30 mouse cellular contexts compared by ENCODE assay signal in genomic region chr17:64353940-64354339, GRCm38 (mm10). TPM values are rescaled to one million over a fixed set of nuclear protein-coding genes. Genes with fewer than 3 reads are reported as not detected.
DNase-seq lines count a peak whose midpoint lies in the region; ATAC-seq lines count a peak whose summit lies in the region.
"Had no signal": no experiment of that assay in that cellular context is flagged by ENCODE, and none has a peak within 500 bp of the region (broad histone marks: within the 10 kb centered on the region; RNA-seq: fewer than 3 reads in every experiment).

No protein-coding gene starts in this region.

- no peak overlapping the region for H3K4me2 ChIP-seq in lung, embryonic 16.5 days (ENCODE audit: low read depth, low read length)
- no peak overlapping the region for H3K4me2 ChIP-seq in midbrain, embryonic 11.5 days
- no peak overlapping the region for H3K4me2 ChIP-seq in midbrain, embryonic 13.5 days (replicated peaks)
- H3K4me2 ChIP-seq: embryonic facial prominence, embryonic 13.5 days; embryonic facial prominence, embryonic 15.5 days; forebrain, embryonic 12.5 days had no signal

- no peaks in the 10 kb centered on the region for H3K4me1 ChIP-seq in lung, embryonic 16.5 days (replicated peaks; ENCODE audit: control insufficient read depth, insufficient read depth, low read length)
- H3K4me1 ChIP-seq in midbrain, embryonic 11.5 days (ENCODE audit: control insufficient read depth, insufficient read depth, low read length): no peaks in the 10 kb centered on the region
- H3K4me1 ChIP-seq in midbrain, embryonic 13.5 days (replicated peaks): no peaks in the 10 kb centered on the region
- H3K4me1 ChIP-seq: embryonic facial prominence, embryonic 13.5 days; embryonic facial prominence, embryonic 15.5 days; forebrain, embryonic 10.5 days; forebrain, embryonic 12.5 days had no signal

- no peaks in the 10 kb centered on the region for H3K9me3 ChIP-seq in lung, embryonic 16.5 days (ENCODE audit: control insufficient read depth, low read length)
- no peaks in the 10 kb centered on the region; the same call in 1 of the 2 replicates for H3K9me3 ChIP-seq in midbrain, embryonic 11.5 days (ENCODE audit: control insufficient read depth, low read length)
- no peaks in the 10 kb centered on the region for H3K9me3 ChIP-seq in midbrain, embryonic 13.5 days
- H3K9me3 ChIP-seq: embryonic facial prominence, embryonic 13.5 days; embryonic facial prominence, embryonic 15.5 days; forebrain, embryonic 10.5 days; forebrain, embryonic 12.5 days; G1E had no signal

- no peaks in the 10 kb centered on the region for H3K27me3 ChIP-seq in lung, embryonic 16.5 days (ENCODE audit: control insufficient read depth, insufficient read depth, low read depth, low read length)
- no peaks in the 10 kb centered on the region for H3K27me3 ChIP-seq in midbrain, embryonic 11.5 days (ENCODE audit: control insufficient read depth, insufficient read depth, low read length)
- H3K27me3 ChIP-seq in midbrain, embryonic 13.5 days: no peaks in the 10 kb centered on the region
- H3K27me3 ChIP-seq: CH12.LX; embryonic facial prominence, embryonic 13.5 days; embryonic facial prominence, embryonic 15.5 days; forebrain, embryonic 12.5 days; Patski had no signal

- no peak overlapping the region for H3K9ac ChIP-seq in lung, embryonic 16.5 days (ENCODE audit: low read length)
- no peak overlapping the region for H3K9ac ChIP-seq in midbrain, embryonic 11.5 days (ENCODE audit: low read length)
- H3K9ac ChIP-seq in midbrain, embryonic 13.5 days (replicated peaks): no peak overlapping the region
- H3K9ac ChIP-seq: embryonic facial prominence, embryonic 13.5 days; embryonic facial prominence, embryonic 15.5 days; forebrain, embryonic 12.5 days had no signal

- H3K27ac ChIP-seq in lung, embryonic 16.5 days (ENCODE audit: low read length): no peak overlapping the region
- H3K27ac ChIP-seq in midbrain, embryonic 11.5 days (ENCODE audit: low read depth, low read length): no peak overlapping the region
- no peak overlapping the region for H3K27ac ChIP-seq in midbrain, embryonic 13.5 days
- H3K27ac ChIP-seq: embryonic facial prominence, embryonic 13.5 days; embryonic facial prominence, embryonic 15.5 days; forebrain, embryonic 10.5 days; forebrain, embryonic 12.5 days had no signal

- no peaks in the 10 kb centered on the region for H3K36me3 ChIP-seq in lung, embryonic 16.5 days (ENCODE audit: control insufficient read depth, insufficient read depth, low read length)
- H3K36me3 ChIP-seq in midbrain, embryonic 11.5 days (ENCODE audit: control insufficient read depth, insufficient read depth, low read length): no peaks in the 10 kb centered on the region
- H3K36me3 ChIP-seq in midbrain, embryonic 13.5 days: no peaks in the 10 kb centered on the region
- H3K36me3 ChIP-seq: embryonic facial prominence, embryonic 13.5 days; embryonic facial prominence, embryonic 15.5 days; forebrain, embryonic 10.5 days; forebrain, embryonic 12.5 days; G1E had no signal

- H3K4me3 ChIP-seq in lung, embryonic 16.5 days (ENCODE audit: low read length): no peak overlapping the region
- no peak overlapping the region for H3K4me3 ChIP-seq in midbrain, embryonic 11.5 days (ENCODE audit: low read depth, low read length)
- H3K4me3 ChIP-seq in midbrain, embryonic 13.5 days (replicated peaks): no peak overlapping the region
- H3K4me3 ChIP-seq: embryonic facial prominence, embryonic 13.5 days; embryonic facial prominence, embryonic 15.5 days; erythroblast, embryonic 14.5 days; forebrain, embryonic 10.5 days; forebrain, embryonic 12.5 days had no signal

- WGBS in lung, embryonic 16.5 days: 85% methylated on average over 7 of the region's 7 CpGs
- 96% methylated on average over 7 of the region's 7 CpGs for WGBS in midbrain, embryonic 11.5 days
- 96% methylated on average over 7 of the region's 7 CpGs for WGBS in midbrain, embryonic 13.5 days

- intact Hi-C loops in left cerebral cortex, postnatal 4 days (cut with DNase I): no loop called here

- 0 out of 2 replicates have a peak, but pooled peaks have one; percentile 20 for ATAC-seq in lung, embryonic 16.5 days (ENCODE audit: low read depth)
- no peak for ATAC-seq in midbrain, embryonic 11.5 days (ENCODE audit: low FRiP score)
- no peak for ATAC-seq in midbrain, embryonic 13.5 days
- ATAC-seq: activated CD4-positive, CD25-positive, alpha-beta regulatory T cell, adult 4 months; CD4-positive, CD25-positive, alpha-beta regulatory T cell, adult 4 months; forebrain, embryonic 14.5 days; forebrain, embryonic 16.5 days; Patski had no signal

- DNase-seq in lung, postnatal 4 days: no peak
- DNase-seq in midbrain, embryonic 11.5 days (ENCODE audit: low spot score, missing footprints): peak; percentile 4
- DNase-seq in R1 (ENCODE audit: low read depth, low spot score): peak; percentile 25
- DNase-seq in left cerebral cortex, postnatal 4 days: no peak
- no peak for DNase-seq in heart, adult 11 months
- DNase-seq: adrenal gland, adult 8-10 months; adrenal gland, postnatal 14 days; adrenal gland, postnatal 36 days; B cell, adult 2 months; cerebellum, adult 11 months; cerebellum, adult 18-20 months; cerebellum, adult 8-10 months; cerebellum, adult 9-11 months; cerebellum, postnatal 14 days; cerebellum, postnatal 36 days; embryo, embryonic 11 days had no signal

RNA-seq across cellular contexts. Expression of gene Pja2, which starts 22.2 kb away (rescaled TPM):
- polyA plus RNA-seq in lung, embryonic 16.5 days (2015; fragmentation: Nextera tagmentation; extraction: Ambion mirVana): 68.6 and 68.9 TPM in 2 replicates
- 83.6 and 95.4 TPM in 2 replicates for polyA plus RNA-seq in midbrain, embryonic 11.5 days (2014; fragmentation: Nextera tagmentation; extraction: Ambion mirVana)
- polyA plus RNA-seq in midbrain, embryonic 13.5 days (2015; fragmentation: Nextera tagmentation; extraction: Ambion mirVana): 127 and 141 TPM in 2 replicates
- 100 to 1,000 TPM; 296 to 298 TPM for total RNA-seq in left cerebral cortex, postnatal 4 days (2021)

Comparison
In these comparisons a context has a peak if more than half of its experiments do, and no peak if none do; other contexts are left out.
1. DNase-seq: peak in midbrain, embryonic 11.5 days (single experiment) and R1 (single experiment); none in lung, postnatal 4 days (0 of 2), left cerebral cortex, postnatal 4 days (single experiment) and heart, adult 11 months (single experiment).